Mouse (Mus musculus) regulatory T cell (primary cell): ENCODE measurements around the gene Hsd17b7.

Experiments used
- in situ Hi-C: fragments of 300-600 bp; cut with MboI, MseI; formaldehyde crosslinking; loops from one replicate; pipeline ENCODE4 v1.15.1; 2025; ENCODE audit warnings: high pct_unique_total_duplicates

Hsd17b7 gene

GRCm38 (mm10) chr1:169939345-169939744, 29.7 kb downstream of the Hsd17b7 start:
- in situ Hi-C loops: loop anchor here (5.0 kb wide), 1 partner anchor 407 kb away; the partner anchor contains the start of gene Nuf2

GRCm38 (mm10) chr1:169934005-169934725, 34.9 kb downstream of the Hsd17b7 start:
- in situ Hi-C loops: no loop called here

GRCm38 (mm10) chr1:169932122-169932746, 36.8 kb downstream of the Hsd17b7 start:
- in situ Hi-C loops: no loop called here

- in situ Hi-C loops: no loop called here
Measured at GRCm38 (mm10) chr1:169931698-169932097, 37.3 kb downstream of the Hsd17b7 start.

GRCm38 (mm10) chr1:169928454-169928971, 40.5 kb downstream of the Hsd17b7 start, which contains the start of gene Ccdc190:
Gene Ccdc190, plus strand, starts transcription at chr1:169928648.
- in situ Hi-C loops: no loop called here

GRCm38 (mm10) chr1:169927753-169928369, 41.2 kb downstream of the Hsd17b7 start:
- in situ Hi-C loops: no loop called here

GRCm38 (mm10) chr1:169924567-169924966, 44.5 kb downstream of the Hsd17b7 start:
- in situ Hi-C loops: no loop called here

GRCm38 (mm10) chr1:169921710-169922211, 47.3 kb downstream of the Hsd17b7 start:
- in situ Hi-C loops: no loop called here

- in situ Hi-C loops: no loop called here
Measured at GRCm38 (mm10) chr1:169919211-169919610, 49.8 kb downstream of the Hsd17b7 start.

GRCm38 (mm10) chr1:169917998-169918397, 51.0 kb downstream of the Hsd17b7 start:
- in situ Hi-C loops: no loop called here

GRCm38 (mm10) chr1:169917115-169917796, 51.8 kb downstream of the Hsd17b7 start:
- in situ Hi-C loops: no loop called here

GRCm38 (mm10) chr1:169916659-169917058, 52.4 kb downstream of the Hsd17b7 start:
- in situ Hi-C loops: no loop called here

GRCm38 (mm10) chr1:169911526-169911925, 57.5 kb downstream of the Hsd17b7 start:
- in situ Hi-C loops: no loop called here

- in situ Hi-C loops: no loop called here
Measured at GRCm38 (mm10) chr1:169910751-169911150, 58.3 kb downstream of the Hsd17b7 start.

- in situ Hi-C loops: no loop called here
Measured at GRCm38 (mm10) chr1:169909659-169910058, 59.4 kb downstream of the Hsd17b7 start.

- in situ Hi-C loops: no loop called here
Measured at GRCm38 (mm10) chr1:169909163-169909562, 59.9 kb downstream of the Hsd17b7 start.

- in situ Hi-C loops: no loop called here
Measured at GRCm38 (mm10) chr1:169900771-169901336, 68.2 kb downstream of the Hsd17b7 start.
